Mouse (Mus musculus) B cell, adult 62 days (primary cell): Measurements from ENCODE around the gene Vmn2r94. TPM values are rescaled to one million over a fixed set of nuclear protein-coding genes. Genes with fewer than 3 reads are reported as not detected.

ENCODE experiments used
- total RNA-seq: library from RNA; stranded (reverse); gene quantifications from 4 replicates; pipeline ENCODE4 v1.2.4, GENCODE M21; 2023

The Vmn2r94 gene
- total RNA-seq: not detected in 4 replicates

GRCm38 (mm10) chr17:18277656-18278055 is at the start of gene Vmn2r94:
Vmn2r94 (minus strand) TSS chr17:18277756.

GRCm38 (mm10) chr17:18297799-18298198 is 20.2 kb upstream of the Vmn2r94 start, which contains the start of gene Vmn2r93:
Vmn2r93 (plus strand) TSS chr17:18298099.

Other genes starting within 250 kb of the Vmn2r94 start
- gene Vmn2r124, start 228.3 kb downstream of the Vmn2r94 start, total RNA-seq: not detected in 4 replicates
- gene Vmn2r91, start 192.7 kb downstream of the Vmn2r94 start, total RNA-seq: not detected in 4 replicates
- gene Vmn2r92, start 125.9 kb downstream of the Vmn2r94 start, total RNA-seq: not detected in 4 replicates
- not detected in 4 replicates for gene Vmn2r93, start 20.3 kb upstream of the Vmn2r94 start, total RNA-seq
- 0.06 TPM in 1 of 4 replicates, not detected in the others for gene Vmn2r95, start 146.3 kb upstream of the Vmn2r94 start, total RNA-seq